Mouse (Mus musculus): ENCODE data around the gene Plpp3.

DNA sequence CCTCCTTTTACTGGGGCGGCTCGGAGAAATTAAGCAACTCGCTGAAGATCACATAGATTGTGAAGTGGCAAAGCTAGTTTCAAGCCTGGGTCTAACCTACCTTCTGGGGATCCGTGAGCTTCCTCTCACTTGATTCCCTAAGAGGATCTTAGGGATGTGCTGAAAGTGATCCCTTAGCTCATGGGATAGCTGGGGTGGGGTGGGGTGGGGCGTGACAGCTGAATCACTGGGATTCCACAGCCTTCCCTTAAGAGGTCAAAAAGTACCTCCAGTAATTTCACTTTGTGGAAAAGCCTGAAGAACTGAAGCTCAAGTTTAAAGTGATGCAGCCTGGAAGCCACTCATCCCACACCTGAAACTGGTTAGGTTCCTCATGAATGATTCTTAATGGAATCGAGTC lies 27.8 kb downstream of the Plpp3 start:
- TF ChIP-seq GATA1 (IDR thresholded peaks at IDR 0.05; ENCODE audit: borderline replicate concordance, low read length) = no peak
- TF ChIP-seq FLI1 (IDR thresholded peaks at IDR 0.05; ENCODE audit: low read length) = no peak
